Mouse (Mus musculus) left cerebral cortex, postnatal 36 days (tissue): ENCODE measurements around the gene Dzip3. TPM values are rescaled to one million over a fixed set of nuclear protein-coding genes. Genes with fewer than 3 reads are reported as not detected.

Experiments
- DNase-seq, 2 experiments: peaks; one replicate each; pipeline ENCODE4 v3.0.0; 2021 to 2022; ENCODE audit warnings: low spot score in 2 of 2, mixed read lengths in 1 of 2
- intact Hi-C: fragments of 180-260 bp; cut with DNase I; formaldehyde crosslinking; loops from one replicate; pipeline ENCODE4 v1.15.1; 2025
- total RNA-seq, 2 experiments: library from RNA; stranded (reverse); gene quantifications; 2 replicates each; pipeline ENCODE4 v1.2.3; 2021

Dzip3 gene
- total RNA-seq, result 10 to 100 TPM; 69.9 to 81.4 TPM

- intact Hi-C loops, result no loop called here
- peak; percentile 86 to 89 for DNase-seq
These were observed at the start of gene Dzip3, which contains the start of gene Cip2a for GRCm38 (mm10) chr16:48993559-48994342. TSS of gene Dzip3 (minus strand) at chr16:48994165. TSS of gene Cip2a (plus strand) at chr16:48994185.

- intact Hi-C loops, result no loop called here
- DNase-seq, result no peak
These were observed 46.7 kb upstream of the Dzip3 start for GRCm38 (mm10) chr16:49040554-49041221.

GRCm38 (mm10) chr16:49037771-49038170 is 43.8 kb upstream of the Dzip3 start:
- DNase-seq, result no peak

GRCm38 (mm10) chr16:49035852-49036251 is 41.9 kb upstream of the Dzip3 start:
- intact Hi-C loops, result no loop called here
- DNase-seq, result no peak

More at GRCm38 (mm10) chr16:49037771-49038170, 43.8 kb upstream of the Dzip3 start:
- intact Hi-C loops, result no loop called here

- no peak for DNase-seq
- intact Hi-C loops, result loop anchor here (2.0 to 10.0 kb wide), 2 partner anchors 148 to 306 kb away; no protein-coding TSS in a partner anchor
These were observed 22.8 kb upstream of the Dzip3 start for GRCm38 (mm10) chr16:49016620-49017332.

- intact Hi-C loops, result no loop called here
- peak in 1 of 2 experiments; percentile 29 for DNase-seq
These were observed 10.2 kb upstream of the Dzip3 start for GRCm38 (mm10) chr16:49004151-49004550.

- intact Hi-C loops, result no loop called here
These were observed 353 bp upstream of the Dzip3 start for GRCm38 (mm10) chr16:48994343-48994693.

GRCm38 (mm10) chr16:48993231-48993558 is 770 bp downstream of the Dzip3 start:
- intact Hi-C loops, result no loop called here
- DNase-seq, result no peak

More at GRCm38 (mm10) chr16:48994343-48994693, 353 bp upstream of the Dzip3 start:
- no peak for DNase-seq

GRCm38 (mm10) chr16:48992437-48993230 is 1.3 kb downstream of the Dzip3 start:
- DNase-seq, result no peak
- intact Hi-C loops, result no loop called here

GRCm38 (mm10) chr16:48989700-48990099 is 4.3 kb downstream of the Dzip3 start:
- intact Hi-C loops, result no loop called here
- no peak for DNase-seq

- no peak for DNase-seq
- intact Hi-C loops, result no loop called here
These were observed 8.8 kb downstream of the Dzip3 start for GRCm38 (mm10) chr16:48985034-48985627.

- intact Hi-C loops, result no loop called here
- DNase-seq, result no peak
These were observed 14.0 kb downstream of the Dzip3 start for GRCm38 (mm10) chr16:48979965-48980364.

- intact Hi-C loops, result no loop called here
- no peak for DNase-seq
These were observed 20.4 kb downstream of the Dzip3 start for GRCm38 (mm10) chr16:48973548-48973947.

GRCm38 (mm10) chr16:48972996-48973395 is 21.0 kb downstream of the Dzip3 start:
- no peak for DNase-seq
- intact Hi-C loops, result no loop called here

GRCm38 (mm10) chr16:48941805-48942204 is 52.2 kb downstream of the Dzip3 start:
- DNase-seq, result no peak

GRCm38 (mm10) chr16:48923724-48924123 is 70.2 kb downstream of the Dzip3 start:
- no peak for DNase-seq
- intact Hi-C loops, result no loop called here

More at GRCm38 (mm10) chr16:48941805-48942204, 52.2 kb downstream of the Dzip3 start:
- intact Hi-C loops, result no loop called here

- intact Hi-C loops, result no loop called here
- DNase-seq, result no peak
These were observed 80.8 kb downstream of the Dzip3 start for GRCm38 (mm10) chr16:48913206-48913605.

GRCm38 (mm10) chr16:48911184-48911583 is 82.8 kb downstream of the Dzip3 start:
- DNase-seq, result no peak
- intact Hi-C loops, result no loop called here

GRCm38 (mm10) chr16:48899868-48900267 is 94.1 kb downstream of the Dzip3 start:
- intact Hi-C loops, result no loop called here
- no peak for DNase-seq
